Mouse (Mus musculus) layer of hippocampus, adult 2 months (tissue): Measurements from ENCODE around the gene Kpnb1. TPM values are rescaled to one million over a fixed set of nuclear protein-coding genes. Genes with fewer than 3 reads are reported as not detected.

Experiments
- DNase-seq, 2 experiments: peaks; one replicate each; pipeline ENCODE4 v3.0.0; 2022; ENCODE audit warnings: low spot score in 2 of 2
- H3K27ac ChIP-seq: fragments of 200-600 bp; 2 replicates; pipeline ENCODE4 v1.8.1; 2022
- H3K4me3 ChIP-seq: fragments of 200-600 bp; 2 replicates; pipeline ENCODE4 v1.8.1; 2022; ENCODE audit warnings: mild to moderate bottlenecking
- CTCF ChIP-seq: fragments of 200-600 bp; conservative IDR thresholded peaks from 2 replicates; pipeline ENCODE4 v1.8.1; 2022; ENCODE audit warnings: antibody characterized with exemption, mild to moderate bottlenecking, moderate library complexity
- total RNA-seq, 2 experiments: library from RNA; stranded (reverse); gene quantifications; 2 replicates each; pipeline ENCODE4 v1.2.3; 2021

The Kpnb1 gene
- total RNA-seq, 2 experiments from 2014 or later, result 128 to 133 TPM

DNA sequence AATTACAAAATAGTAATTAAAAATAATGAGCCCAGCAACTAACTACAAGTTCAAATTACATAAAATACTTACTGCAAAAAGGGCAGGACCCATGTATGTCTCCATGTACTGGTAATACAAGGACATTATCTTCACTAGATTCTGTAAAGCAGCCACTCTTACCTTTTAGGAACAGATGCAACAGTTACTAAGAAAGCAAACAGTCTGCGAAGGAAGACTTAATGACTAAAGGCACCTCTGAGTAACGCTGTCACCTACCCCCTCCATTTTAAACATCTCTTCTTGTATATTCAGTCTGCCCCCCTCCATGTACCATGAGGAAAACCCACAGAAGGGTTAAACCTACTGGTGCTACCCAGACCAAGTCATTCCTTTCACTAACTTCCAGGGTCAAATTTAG lies 9.5 kb downstream of the Kpnb1 start:
- no peak overlapping the region for H3K27ac ChIP-seq
- H3K4me3 ChIP-seq, result no peak overlapping the region
- no peak for TF ChIP-seq CTCF
- no peak for DNase-seq

DNA sequence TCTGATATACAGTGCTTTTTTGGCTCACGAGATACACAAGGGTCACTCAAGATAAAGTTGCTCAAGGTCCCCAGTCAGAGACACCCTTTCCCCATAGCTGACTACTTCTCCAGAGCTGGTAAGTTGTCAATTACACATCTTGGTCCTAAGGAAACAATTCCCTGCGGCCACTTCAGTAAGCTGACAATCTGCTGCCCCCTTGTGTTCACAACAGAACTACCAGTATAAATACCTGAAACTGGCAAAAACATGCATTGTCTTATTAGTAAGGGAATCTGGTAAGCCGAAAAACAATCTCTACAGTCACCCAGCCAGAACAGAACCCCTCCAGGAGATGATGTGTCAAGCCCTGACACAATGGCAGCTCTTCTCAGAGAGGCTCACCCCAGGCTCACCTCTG lies 10.8 kb downstream of the Kpnb1 start:
- H3K4me3 ChIP-seq, result no peak overlapping the region
- peak; percentile 55 to 58 for DNase-seq
- no peak overlapping the region for H3K27ac ChIP-seq
- peak; percentile 84 for TF ChIP-seq CTCF

DNA sequence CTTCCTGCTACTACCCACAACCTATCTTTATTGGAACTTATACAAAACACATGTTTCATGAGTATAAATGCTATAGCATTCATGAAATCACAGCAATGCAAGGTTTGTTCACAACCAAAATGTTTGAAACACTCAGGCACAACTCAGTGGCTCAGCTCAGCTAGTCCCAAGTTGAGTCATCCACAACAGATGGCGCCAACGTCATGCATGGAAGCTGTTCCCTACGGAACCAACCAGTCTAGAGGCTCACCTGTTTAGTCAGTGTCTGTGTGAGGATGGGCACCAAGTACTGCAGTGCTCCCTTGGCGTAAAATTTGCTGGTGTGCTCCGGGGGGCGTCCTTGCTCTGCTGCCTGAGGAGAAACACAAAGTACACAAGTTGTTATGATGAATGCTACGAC lies 12.2 kb downstream of the Kpnb1 start:
- peak; percentile 71 to 72 for DNase-seq
- Histone ChIP-seq H3K27ac (no peak overlapping the region), H3K4me3 (no peak overlapping the region)
- TF ChIP-seq CTCF, result no peak

DNA sequence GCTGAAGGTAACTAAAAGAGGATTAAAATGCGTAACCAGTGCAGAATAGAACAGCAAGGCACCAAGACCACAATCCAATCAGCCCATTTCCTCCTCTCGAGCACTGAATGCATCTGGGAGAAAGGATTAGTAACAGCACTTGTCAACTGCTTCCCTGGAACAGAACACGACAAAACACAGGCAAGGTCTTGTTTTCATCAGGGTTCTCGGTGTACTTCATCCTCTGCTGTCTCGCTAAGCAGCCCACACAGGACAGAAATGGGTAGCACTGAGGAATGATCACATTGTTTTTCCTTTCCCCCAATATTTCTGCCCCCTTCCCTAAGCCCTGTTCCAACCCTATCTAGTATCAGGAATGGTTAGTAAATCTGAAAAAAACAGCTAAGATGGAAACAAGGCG lies 27.3 kb downstream of the Kpnb1 start:
- DNase-seq, result no peak
- TF ChIP-seq CTCF, result no peak
- Histone ChIP-seq H3K4me3 (no peak overlapping the region), H3K27ac (peak overlapping the region; percentile 90)

DNA sequence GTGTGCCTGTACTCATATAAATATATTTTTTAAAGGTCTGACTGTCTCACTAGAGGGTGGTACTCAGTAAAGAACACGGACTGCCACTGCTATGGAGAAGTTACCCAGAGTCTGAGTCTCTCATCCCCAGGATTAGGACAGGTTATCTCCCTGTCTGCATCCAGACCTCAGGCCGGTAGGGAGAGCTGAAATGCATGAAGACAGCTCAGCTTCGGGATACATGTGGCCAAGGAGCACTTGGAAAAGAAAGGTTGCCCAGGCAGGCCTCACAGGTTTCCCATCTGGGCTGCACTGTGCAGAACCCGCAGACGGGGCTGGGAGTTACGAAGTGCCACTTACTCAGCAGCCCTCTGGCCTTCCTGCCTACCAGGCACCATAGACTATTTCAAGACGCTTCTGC lies 30.7 kb downstream of the Kpnb1 start:
- no peak for DNase-seq
- TF ChIP-seq CTCF, result no peak
- Histone ChIP-seq H3K4me3 (no peak overlapping the region), H3K27ac (peak overlapping the region; percentile 72)

DNA sequence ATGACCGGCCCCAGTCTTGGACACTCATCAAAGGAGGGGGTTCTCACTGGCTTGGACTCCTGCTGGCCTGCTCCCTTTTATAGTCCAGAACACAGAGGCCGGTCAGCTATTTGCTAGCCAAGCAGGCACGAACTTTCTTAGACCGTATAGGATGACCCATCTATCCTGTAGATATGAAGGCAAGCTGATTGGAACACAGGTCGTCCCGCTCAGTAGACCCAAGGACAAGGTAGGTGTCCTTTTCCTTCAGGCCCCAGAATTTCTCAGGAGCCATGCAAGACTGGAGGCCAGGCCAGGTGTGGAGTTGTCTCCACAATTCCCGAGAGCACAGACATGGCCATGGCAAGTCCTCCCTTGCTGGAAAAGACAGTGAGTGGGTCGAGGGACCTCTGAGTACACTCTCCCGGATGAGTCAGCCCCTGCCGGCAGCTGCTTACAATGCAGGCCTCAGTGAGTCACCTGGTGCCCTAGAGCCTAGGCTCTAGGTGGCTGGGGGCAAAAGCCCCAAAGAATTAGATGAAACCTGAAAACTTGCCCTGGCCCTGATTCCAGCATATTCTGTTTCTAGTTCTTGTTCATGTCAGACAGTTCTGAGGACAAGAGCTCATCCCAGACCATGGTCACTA lies 34.9 kb downstream of the Kpnb1 start:
- peak overlapping the region; percentile 83; the same call in 1 of the 2 replicates for H3K4me3 ChIP-seq
- no peak for DNase-seq
- H3K27ac ChIP-seq, result peak overlapping the region; percentile 97
- TF ChIP-seq CTCF, result peak; percentile 54

DNA sequence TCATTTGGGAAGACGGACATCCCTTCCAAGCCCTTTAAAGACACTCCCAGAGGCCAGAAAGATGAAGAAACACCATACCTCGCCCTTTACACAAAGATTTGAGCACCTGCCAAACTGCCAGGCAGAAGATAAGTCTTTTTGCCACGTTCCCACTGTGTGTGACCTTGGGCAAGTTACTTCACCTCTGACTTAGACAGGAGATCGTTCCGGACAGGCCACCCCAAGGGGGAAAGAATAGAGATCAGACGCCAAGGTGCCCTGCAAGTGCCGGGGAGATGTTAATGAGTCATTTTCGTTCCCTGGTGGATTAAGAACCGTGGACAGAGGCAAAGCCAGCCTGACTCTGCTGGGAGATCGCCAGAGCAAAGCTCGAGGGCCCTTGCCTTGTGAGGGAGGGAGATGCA lies 35.7 kb downstream of the Kpnb1 start:
- TF ChIP-seq CTCF, result no peak
- Histone ChIP-seq H3K4me3 (peak overlapping the region; percentile 83), H3K27ac (peak overlapping the region; percentile 97)
- DNase-seq, result no peak

DNA sequence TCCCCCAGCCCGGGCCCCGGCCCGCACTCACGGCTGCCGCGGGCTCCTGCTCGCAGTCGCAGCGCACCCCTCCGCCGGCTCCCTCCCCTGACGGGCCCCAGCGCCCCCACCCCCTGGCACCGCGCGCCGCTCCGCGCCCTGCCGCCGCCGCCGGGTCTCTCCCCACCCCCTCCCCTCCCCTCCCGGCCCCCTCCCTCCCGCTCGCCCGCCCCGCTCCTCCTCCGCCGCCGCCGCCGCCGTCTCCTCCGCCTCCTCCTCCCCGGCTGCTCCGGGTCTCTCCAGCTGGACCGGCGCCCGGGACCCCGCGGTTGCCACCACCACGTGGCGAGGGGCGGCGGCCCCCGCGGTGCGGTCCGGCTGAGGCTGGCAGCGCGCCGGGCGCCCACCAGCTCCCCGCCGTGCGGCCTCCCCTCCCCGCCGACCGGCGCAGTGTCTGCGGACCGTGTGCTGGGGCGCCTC lies 36.3 kb downstream of the Kpnb1 start, which contains the start of gene Tbkbp1:
Gene Tbkbp1 (minus strand): TSS at position 153 of the 459 bp plus-strand sequence.
- TF ChIP-seq CTCF, result no peak

DNA sequence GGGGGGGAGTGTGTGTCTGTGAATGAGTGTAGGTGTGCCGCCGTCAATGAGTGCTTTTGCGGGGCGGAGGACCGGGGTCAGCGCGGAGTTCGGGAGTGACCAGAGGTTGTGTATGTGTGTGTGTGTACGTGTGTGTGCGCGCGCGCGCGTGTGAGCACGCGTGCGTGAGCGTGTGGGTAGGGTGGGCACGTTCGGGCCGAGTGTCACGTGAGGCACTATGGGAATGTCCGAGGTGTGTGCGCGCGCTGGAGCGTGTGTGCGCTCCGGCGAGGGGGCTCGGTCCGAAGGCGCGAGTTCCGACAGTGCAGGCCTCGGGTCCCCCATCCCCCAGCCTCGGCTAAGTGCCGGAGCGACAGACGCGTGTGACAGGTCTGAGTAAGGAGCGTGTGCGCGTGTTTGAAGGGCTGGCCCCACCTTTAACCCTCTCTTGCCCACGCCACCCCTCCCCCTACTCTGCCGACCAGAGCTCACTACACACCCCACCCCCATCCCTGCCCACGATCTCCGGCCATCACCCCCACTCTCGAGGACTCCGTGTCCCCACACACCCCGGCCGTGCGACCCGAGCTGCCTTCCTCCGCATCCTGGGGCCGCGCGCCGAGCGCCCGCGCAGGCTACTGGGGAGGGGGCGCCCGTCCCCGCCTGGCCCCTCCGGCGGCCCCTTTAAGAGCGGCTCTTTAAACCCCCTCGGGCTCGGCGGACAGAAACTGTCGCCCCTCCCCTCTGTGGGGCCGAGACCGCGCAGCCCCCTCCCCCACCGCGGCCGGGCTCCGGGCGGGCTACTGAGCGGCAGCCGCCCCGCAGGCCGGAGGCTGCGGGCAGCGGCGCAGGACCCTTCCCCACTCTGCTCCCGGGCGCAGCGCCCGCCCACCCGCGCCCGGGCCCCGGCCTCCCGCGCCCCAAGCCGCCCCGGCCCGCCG lies 37.0 kb downstream of the Kpnb1 start:
- peak overlapping the region; percentile 97 for H3K27ac ChIP-seq
- H3K4me3 ChIP-seq, result peak overlapping the region; percentile 83
- no peak for TF ChIP-seq CTCF
- DNase-seq, result peak; percentile 49 to 52

More for the DNA sequence above, 36.3 kb downstream of the Kpnb1 start, which contains the start of gene Tbkbp1:
- peak within 1 kb of the TSS; percentile 97 for H3K27ac ChIP-seq
- H3K4me3 ChIP-seq, result peak within 1 kb of the TSS; percentile 83
- DNase-seq, result no peak

DNA sequence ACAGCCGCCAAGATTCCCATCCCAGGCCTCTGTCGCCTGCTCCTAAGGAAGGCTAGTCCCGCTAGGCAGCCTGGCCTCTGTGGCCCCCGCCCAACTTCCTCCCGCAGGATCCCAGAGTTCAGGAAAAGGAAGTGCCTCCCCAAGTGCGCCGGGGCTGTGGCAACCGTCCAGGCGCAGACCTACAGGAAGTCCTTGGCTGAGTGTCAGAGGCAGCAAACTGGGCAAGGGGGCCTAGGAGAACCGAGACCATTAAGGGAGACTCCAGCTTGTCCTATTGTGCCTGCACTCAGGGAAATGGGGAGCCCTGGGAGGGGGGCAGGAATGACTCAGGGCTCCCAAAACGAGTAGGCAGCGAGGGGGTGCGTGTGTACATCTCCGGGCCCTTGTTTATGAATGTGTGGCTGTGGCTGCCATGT lies 37.7 kb downstream of the Kpnb1 start:
- peak; percentile 39 to 55 for DNase-seq
- H3K27ac ChIP-seq, result peak overlapping the region; percentile 97
- no peak for TF ChIP-seq CTCF
- H3K4me3 ChIP-seq, result peak overlapping the region; percentile 83

DNA sequence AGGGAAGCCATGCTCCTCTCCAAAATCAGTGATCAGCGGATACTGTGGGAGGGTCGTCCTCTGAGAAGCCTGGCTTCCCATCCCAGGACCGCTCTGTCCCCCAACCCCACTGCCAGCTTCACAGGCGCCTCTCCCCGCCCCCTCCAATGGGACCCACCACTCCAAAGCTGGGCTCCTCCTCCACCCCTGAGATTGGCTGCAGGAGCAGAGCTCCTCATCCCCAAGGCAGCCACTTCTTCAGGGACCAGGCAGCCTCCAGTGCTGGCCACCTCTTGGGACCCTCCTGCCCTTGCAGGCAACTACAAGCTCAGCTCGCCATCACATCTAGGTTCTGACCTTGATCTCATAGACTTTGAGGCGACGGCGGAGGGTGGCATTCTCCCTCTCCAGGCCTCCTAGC lies 38.7 kb downstream of the Kpnb1 start:
- peak overlapping the region; percentile 83; the same call in 1 of the 2 replicates for H3K4me3 ChIP-seq

DNA sequence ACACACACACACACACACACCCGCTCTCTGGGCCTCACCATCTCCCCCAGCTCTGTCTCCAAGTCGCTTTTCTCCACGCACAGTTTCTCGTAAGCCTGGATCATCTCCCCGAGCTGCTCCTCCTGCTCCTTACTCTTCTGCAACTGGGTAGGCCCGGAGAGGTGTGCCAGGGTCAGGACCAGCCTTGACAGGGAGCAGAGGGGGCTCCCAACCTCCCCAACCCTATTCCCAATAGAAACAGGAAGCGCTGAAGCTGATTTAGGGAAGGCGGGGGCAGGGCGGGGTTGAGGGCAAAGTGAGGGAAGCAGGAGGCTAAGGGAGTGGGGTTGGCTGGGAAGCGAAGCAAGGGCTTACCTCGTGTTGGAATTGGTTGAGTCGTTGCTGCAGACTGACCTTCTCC lies 39.1 kb downstream of the Kpnb1 start:
- no peak for TF ChIP-seq CTCF
- no peak for DNase-seq
- H3K4me3 ChIP-seq, result no peak overlapping the region; the same call in 1 of the 2 replicates
- H3K27ac ChIP-seq, result peak overlapping the region; percentile 97

More for the DNA sequence above, 38.7 kb downstream of the Kpnb1 start:
- DNase-seq, result no peak
- peak overlapping the region; percentile 97 for H3K27ac ChIP-seq
- no peak for TF ChIP-seq CTCF

DNA sequence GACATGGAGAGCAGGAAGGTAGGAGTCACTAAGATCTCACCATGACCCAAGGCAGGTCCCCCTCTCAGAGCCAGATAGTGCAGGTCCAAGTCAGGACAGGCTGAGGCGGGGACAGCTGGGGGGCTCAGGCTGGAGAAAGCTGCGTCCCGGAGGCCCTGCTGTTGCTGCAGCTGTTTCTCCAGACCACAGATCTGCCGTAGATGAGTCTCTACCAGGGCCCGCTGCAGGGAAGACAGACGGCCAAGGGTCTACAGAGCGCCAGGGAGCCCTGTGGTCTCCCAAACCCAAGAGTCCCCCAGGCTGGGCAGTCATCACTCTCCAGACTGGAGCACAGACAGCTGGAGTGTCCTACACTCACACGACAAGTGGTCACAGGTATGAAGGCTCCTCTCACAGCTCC lies 40.3 kb downstream of the Kpnb1 start:
- no peak for DNase-seq
- Histone ChIP-seq H3K27ac (no peak overlapping the region), H3K4me3 (no peak overlapping the region)
- no peak for TF ChIP-seq CTCF
